Mouse (Mus musculus) yolk sac, embryonic 10.5 days (tissue): Measurements from ENCODE around the gene Hdac4.

Experiments
- DNase-seq: peaks from one replicate; pipeline ENCODE4 v3.0.0-alpha.2; 2017; ENCODE audit warnings: low spot score

Hdac4 gene

GRCm38 (mm10) chr1:91918257-91918800, 277.2 kb downstream of the Hdac4 start:
- no peak for DNase-seq

GRCm38 (mm10) chr1:91917596-91917995, 277.9 kb downstream of the Hdac4 start:
- no peak for DNase-seq

GRCm38 (mm10) chr1:91915961-91916360, 279.5 kb downstream of the Hdac4 start:
- no peak for DNase-seq

GRCm38 (mm10) chr1:91914648-91915047, 280.9 kb downstream of the Hdac4 start:
- peak; percentile 50 for DNase-seq

- DNase-seq = peak; percentile 34
These were observed 281.6 kb downstream of the Hdac4 start for GRCm38 (mm10) chr1:91913850-91914249.

GRCm38 (mm10) chr1:91912227-91913119, 283.0 kb downstream of the Hdac4 start:
- no peak for DNase-seq

GRCm38 (mm10) chr1:91905268-91905667, 290.2 kb downstream of the Hdac4 start:
- no peak for DNase-seq

GRCm38 (mm10) chr1:91903241-91903981, 292.1 kb downstream of the Hdac4 start:
- no peak for DNase-seq

GRCm38 (mm10) chr1:91897078-91897477, 298.4 kb downstream of the Hdac4 start:
- DNase-seq = no peak

- DNase-seq = no peak
These were observed 301.2 kb downstream of the Hdac4 start for GRCm38 (mm10) chr1:91894286-91894685.

GRCm38 (mm10) chr1:91893598-91893997, 301.9 kb downstream of the Hdac4 start:
- DNase-seq = no peak

- peak; percentile 67 for DNase-seq
These were observed 312.4 kb downstream of the Hdac4 start for GRCm38 (mm10) chr1:91883115-91883514.

- DNase-seq = no peak
These were observed 314.6 kb downstream of the Hdac4 start for GRCm38 (mm10) chr1:91880899-91881298.

GRCm38 (mm10) chr1:91880156-91880555, 315.3 kb downstream of the Hdac4 start:
- no peak for DNase-seq
